Mouse (Mus musculus) cerebellum, postnatal 4 days (tissue): ENCODE measurements around the gene Olfr410.

Source experiments
- DNase-seq, 2 experiments: peaks; one replicate each; pipeline ENCODE4 v3.0.0; 2022; ENCODE audit warnings: low spot score in 2 of 2, mixed read lengths in 1 of 2

Olfr410 gene

DNA sequence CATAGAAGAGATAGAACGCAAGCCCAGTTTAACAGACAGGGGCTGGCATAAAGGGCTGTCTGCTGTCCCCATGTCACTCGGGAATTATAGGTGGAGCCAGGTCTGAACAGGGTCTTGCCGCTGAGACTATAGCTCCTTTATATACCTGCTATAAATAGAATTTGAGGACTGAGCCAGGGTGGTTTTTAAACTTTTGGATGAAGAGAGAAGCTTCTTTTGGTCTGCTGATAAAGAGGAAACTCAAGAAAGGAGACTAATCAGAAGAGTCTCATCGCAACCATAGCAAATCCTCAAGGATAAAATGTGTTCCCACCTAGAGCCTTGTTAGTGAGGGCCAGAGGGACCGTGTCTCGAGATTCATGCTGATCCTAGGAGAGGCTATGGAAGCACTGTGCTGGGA, at the start of gene Olfr410:
TSS of gene Olfr410 (minus strand) at position 101 of the 400 bp plus-strand sequence.
- DNase-seq: no peak

DNA sequence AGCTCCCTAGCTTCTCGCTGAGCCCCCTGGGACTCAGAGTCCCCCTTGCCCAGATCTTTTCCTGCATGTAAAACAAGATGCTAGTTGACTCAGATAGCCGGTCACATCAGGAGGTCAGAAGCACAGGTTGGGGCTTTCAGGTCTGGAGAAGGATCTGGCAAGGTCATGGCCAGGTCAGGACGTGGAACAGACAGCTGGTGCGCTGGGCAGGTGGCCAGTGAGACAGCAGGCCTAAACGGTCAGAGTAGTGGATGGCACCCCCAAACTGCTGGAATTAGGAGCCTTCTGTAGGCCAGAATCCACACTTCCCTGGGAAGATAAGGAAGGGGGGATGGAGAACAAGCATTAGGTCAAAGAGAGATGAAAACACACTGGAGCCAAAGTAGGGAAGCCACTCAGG, 49.4 kb upstream of the Olfr410 start:
- DNase-seq: no peak

DNA sequence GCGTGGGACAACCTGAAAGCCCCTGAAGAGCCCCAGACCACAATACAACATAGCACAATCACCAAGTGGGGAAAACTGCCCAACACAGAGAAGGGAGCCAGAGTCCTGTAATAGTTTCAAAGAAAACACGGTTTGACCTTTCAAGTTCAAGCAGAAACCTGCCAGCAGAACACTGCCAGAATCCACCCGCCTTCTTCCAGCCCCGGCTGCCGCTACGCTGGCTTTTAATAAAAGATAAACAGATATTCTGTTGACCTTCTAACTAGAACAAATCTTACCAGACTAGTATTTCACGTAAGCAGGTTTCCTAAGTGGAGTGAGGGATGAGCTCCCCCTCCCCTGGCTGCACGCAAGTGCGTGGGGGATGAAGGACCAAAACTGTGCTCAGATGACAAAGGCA, 47.8 kb upstream of the Olfr410 start:
- DNase-seq: no peak

DNA sequence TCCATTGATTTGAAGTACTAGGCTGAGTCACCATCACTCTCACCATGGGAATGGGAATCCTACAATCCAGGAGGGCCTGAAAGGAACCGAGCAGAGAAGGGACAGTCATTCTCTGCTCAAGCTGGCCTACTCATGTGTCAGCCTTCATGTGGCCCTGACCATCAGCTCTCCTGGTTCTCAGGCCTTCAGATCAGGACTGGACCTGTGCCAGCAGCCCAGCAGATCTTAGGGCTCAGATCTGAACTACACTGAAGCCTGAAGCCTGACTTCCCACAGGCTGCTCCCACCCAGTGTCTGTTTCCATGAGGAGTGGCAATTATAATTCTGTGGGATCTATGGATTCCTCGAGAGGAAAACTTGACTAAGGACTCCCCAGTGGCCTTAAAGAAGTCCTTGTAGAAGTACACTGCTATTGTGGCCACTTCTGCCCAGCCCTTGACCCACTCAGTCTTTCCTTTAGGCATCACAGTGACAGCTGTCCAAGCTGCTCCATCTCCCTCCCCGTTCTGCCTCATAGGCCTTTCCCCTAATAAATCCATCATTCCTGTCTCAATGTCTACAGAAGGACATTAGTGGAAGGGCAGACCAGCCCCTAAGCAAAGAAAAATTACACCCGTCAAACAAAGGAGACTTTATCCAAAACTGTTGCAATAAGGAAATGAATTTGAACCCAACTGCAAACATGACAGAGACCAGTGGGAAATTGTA, 41.5 kb upstream of the Olfr410 start:
- DNase-seq: no peak

DNA sequence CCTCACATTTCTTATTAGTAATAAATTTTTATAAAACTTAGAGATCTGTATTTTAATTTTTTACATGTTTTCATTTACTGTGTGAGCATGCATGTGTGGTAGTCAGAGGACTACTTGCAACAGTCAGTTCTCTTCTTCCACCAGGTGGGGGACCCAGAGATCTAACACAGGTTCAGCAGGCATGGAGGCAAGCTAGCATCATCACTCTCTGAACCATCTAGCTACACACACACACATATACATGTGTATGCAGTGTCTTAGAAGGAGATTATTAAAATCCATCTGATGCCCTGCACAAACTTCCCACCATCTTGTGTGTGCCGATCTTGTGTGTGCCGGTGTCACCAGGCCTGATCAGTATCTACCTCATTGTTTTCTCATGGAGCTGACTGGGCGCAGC, 39.0 kb upstream of the Olfr410 start:
- DNase-seq: peak; percentile 47 to 69

DNA sequence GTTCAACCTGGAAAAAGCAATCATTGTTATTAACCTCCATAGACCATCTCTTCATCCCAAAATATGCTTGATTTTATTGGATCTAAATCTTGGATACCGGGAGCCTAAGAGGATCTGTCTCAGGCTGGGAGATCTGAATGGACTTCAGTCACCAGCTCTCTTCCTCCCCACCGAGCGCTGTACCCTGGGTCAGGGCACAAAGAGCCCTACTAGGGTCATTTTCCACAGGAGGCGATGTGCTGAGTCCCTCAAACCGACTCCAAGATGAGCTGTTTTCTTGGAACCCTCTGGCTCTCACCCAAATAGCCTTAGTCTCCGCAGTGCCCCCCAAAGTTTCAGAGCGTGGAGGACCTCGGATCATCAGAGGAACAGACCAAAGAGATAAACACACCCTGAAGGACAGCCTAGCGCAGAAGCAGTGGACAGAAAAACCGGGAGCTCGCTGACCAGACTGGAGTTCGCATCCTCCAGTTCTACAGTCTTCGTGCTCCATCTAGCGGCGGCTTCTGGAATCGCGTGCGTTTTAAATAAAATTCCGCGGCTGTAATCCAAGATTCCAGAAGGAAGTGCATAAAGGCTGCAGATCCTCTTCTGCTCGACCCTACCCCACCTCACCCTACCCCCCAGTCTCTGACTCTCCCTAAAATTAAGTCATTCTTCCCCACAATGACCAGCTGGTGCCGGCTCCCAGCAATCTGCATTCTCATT, 33.7 kb upstream of the Olfr410 start:
- DNase-seq: peak; percentile 86 to 90

DNA sequence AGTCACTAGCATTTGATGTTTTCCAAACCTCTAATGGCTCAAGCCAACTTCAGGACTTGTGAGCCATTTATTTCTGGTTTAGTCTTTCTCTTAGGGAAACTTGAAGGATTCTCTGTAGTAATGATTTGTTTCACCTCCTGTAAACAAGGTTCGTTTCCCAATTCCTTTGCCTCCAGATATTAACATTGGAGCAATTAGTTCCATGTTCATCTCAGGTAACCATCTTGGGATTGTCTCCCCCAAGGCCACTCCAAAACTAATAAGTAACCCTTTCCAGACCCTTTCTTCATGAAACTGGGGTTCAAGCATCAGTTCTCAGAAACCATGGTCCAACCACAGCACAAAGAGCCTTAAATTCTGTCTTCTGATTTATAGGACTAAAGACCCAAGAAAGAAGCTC, 23.9 kb upstream of the Olfr410 start, which contains the start of gene Olfr412:
TSS of gene Olfr412 (plus strand) at position 301 of the 400 bp plus-strand sequence.
- DNase-seq: no peak

DNA sequence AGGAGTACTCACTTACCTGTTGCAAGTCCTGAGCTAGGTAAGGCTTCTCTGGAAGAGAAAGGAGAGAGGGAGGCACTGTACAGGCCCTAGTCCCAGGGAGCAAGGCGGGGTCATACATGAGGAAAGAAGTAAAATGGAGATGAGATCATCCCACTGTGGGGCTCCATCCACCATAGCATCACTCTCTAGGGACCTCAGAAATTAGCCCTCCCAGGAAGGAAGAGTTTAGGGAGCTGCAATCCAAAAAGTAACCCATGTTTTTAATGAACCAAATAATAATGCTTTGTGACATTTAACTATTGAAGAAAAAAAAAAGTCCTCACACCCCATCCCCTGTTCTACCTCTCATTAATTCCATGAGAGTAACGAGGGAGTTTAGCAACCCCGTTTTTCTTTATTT, 14.7 kb upstream of the Olfr410 start, which contains the start of gene Olfr411:
TSS of gene Olfr411 (minus strand) at position 101 of the 400 bp plus-strand sequence.
- DNase-seq: no peak

DNA sequence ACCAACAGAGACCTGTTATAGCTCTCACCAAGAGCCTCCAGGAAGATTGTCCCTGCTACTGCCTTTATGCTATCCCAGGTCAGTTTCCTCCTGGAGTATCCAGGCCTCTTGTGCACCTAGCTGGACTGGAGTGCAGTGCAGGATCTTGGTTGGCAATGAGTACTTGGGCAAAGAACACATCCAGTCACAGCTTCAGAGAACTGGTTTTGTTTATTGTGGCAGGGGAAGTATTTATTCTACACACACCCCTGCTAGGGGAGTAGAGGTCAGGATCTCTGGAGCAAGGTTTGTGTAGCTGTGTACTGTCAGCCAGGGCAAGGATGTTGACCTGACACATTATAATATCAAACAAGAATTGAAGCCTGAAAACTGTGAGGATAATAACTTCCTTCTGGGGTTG, 9.1 kb downstream of the Olfr410 start:
- DNase-seq: no peak

DNA sequence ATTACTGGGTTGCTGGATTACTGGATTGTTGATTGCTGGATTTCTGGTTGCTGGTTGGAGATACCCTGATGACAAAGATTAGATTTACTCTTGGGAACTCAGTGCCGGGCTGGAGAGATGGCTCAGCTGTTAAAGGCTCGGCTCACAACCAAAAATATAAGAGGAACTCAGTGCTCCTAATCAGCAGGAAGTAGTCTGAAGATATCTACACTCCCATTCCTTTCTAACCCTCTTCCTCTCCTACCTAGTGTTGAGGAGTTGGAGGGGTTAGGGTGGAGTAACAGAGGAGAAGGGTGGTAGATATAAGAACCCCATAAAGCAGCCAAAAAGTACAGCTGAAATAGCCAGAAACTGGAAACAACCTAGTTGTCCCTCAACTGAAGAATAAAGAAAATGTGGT, 11.8 kb downstream of the Olfr410 start:
- DNase-seq: no peak

DNA sequence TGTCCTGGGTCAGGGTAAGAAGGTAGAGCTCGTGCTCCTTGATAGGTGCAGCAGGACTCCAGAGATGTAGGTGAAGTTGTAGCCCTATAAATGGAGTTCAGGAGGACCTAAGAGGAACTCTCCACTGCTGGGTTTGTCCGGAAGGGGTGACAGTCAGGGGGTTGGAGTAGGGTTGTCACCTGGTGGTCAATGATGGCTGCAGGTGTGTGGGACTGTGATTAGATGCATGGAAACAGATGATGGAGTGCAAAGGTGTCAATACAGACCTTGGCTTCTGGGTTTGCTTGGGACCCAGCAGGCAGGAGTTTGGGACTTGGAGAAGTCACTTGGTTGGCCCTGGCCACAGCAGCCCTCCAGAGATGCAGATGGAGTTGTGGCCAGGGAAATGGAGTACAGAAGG, 50.6 kb downstream of the Olfr410 start:
- DNase-seq: no peak

DNA sequence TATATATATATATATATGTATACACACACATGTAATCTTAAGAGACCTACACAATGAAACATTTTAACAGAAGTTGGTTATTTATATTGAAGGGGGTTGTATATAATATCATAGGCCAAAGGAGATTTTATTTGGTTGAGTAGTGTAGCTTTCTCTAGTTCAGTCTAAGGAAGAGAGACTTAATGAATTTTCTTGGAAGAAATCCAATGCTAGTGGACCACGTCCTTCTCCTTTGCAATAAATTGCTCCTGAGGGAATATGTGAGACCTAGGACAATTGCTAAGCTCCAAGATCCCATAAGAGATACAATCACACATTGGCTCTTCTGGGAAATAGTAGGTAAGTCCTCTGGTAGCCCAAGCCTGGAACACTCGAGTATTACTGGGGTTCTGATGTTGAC, 54.4 kb downstream of the Olfr410 start, which contains the start of gene Olfr59:
TSS of gene Olfr59 (plus strand) at position 301 of the 400 bp plus-strand sequence.
- DNase-seq: no peak
